Comparison of ENCODE assay signal across 33 mouse cellular contexts in genomic region chrX:101065245-101065644, GRCm38 (mm10). TPM values are rescaled to one million over a fixed set of nuclear protein-coding genes. Genes with fewer than 3 reads are reported as not detected.
DNase-seq lines count a peak whose midpoint lies in the region; ATAC-seq and TF ChIP-seq lines count a peak whose summit lies in the region.
"Had no signal": no experiment of that assay in that cellular context is flagged by ENCODE, and none has a peak within 500 bp of the region (broad histone marks: within the 10 kb centered on the region; RNA-seq: fewer than 3 reads in every experiment).

No protein-coding gene starts in this region.

- H3K4me3 ChIP-seq in forebrain, postnatal 0 days (ENCODE audit: low read depth, low read length) = no peak overlapping the region
- no peak overlapping the region for H3K4me3 ChIP-seq in forebrain, embryonic 15.5 days
- no peak overlapping the region for H3K4me3 ChIP-seq in hindbrain, embryonic 14.5 days (replicated peaks; ENCODE audit: low read length)
- H3K4me3 ChIP-seq: embryonic facial prominence, embryonic 10.5 days; embryonic facial prominence, embryonic 13.5 days; erythroblast, embryonic 14.5 days; heart, embryonic 12.5 days; heart, embryonic 15.5 days; hindbrain, embryonic 10.5 days; hindbrain, embryonic 13.5 days had no signal

- TF ChIP-seq CTCF in forebrain, postnatal 0 days (IDR thresholded peaks at IDR 0.05; ENCODE audit: low read depth) = no peak

- 52% methylated on average over 1 of the region's 1 CpGs for WGBS in forebrain, postnatal 0 days
- 69% methylated on average over 1 of the region's 1 CpGs for WGBS in forebrain, embryonic 15.5 days
- WGBS in hindbrain, embryonic 14.5 days = 81% methylated on average over 1 of the region's 1 CpGs

- no peaks in the 10 kb centered on the region for H3K9me3 ChIP-seq in forebrain, postnatal 0 days (ENCODE audit: low read length)
- no peaks in the 10 kb centered on the region for H3K9me3 ChIP-seq in forebrain, embryonic 15.5 days
- no peaks in the 10 kb centered on the region for H3K9me3 ChIP-seq in hindbrain, embryonic 14.5 days (ENCODE audit: control insufficient read depth, low read length)
- H3K9me3 ChIP-seq: embryonic facial prominence, embryonic 10.5 days; embryonic facial prominence, embryonic 13.5 days; heart, embryonic 12.5 days; heart, embryonic 15.5 days; hindbrain, embryonic 10.5 days; hindbrain, embryonic 13.5 days had no signal

- H3K4me2 ChIP-seq in forebrain, postnatal 0 days (ENCODE audit: low read depth) = no peak overlapping the region
- no peak overlapping the region for H3K4me2 ChIP-seq in forebrain, embryonic 15.5 days (replicated peaks)
- no peak overlapping the region for H3K4me2 ChIP-seq in hindbrain, embryonic 14.5 days (replicated peaks)
- H3K4me2 ChIP-seq: embryonic facial prominence, embryonic 13.5 days; heart, embryonic 12.5 days; heart, embryonic 15.5 days; hindbrain, embryonic 13.5 days had no signal

- H3K4me1 ChIP-seq in forebrain, postnatal 0 days (ENCODE audit: insufficient read depth) = no peaks in the 10 kb centered on the region
- H3K4me1 ChIP-seq in forebrain, embryonic 15.5 days = no peaks in the 10 kb centered on the region
- H3K4me1 ChIP-seq in hindbrain, embryonic 14.5 days (replicated peaks; ENCODE audit: control insufficient read depth, insufficient read depth, low read length) = no peaks in the 10 kb centered on the region
- H3K4me1 ChIP-seq: embryonic facial prominence, embryonic 10.5 days; embryonic facial prominence, embryonic 13.5 days; heart, embryonic 12.5 days; heart, embryonic 15.5 days; hindbrain, embryonic 10.5 days; hindbrain, embryonic 13.5 days had no signal

- no peak overlapping the region for H3K9ac ChIP-seq in forebrain, postnatal 0 days
- H3K9ac ChIP-seq in forebrain, embryonic 15.5 days (replicated peaks) = no peak overlapping the region
- no peak overlapping the region for H3K9ac ChIP-seq in hindbrain, embryonic 14.5 days
- H3K9ac ChIP-seq: embryonic facial prominence, embryonic 13.5 days; heart, embryonic 12.5 days; heart, embryonic 15.5 days; hindbrain, embryonic 13.5 days had no signal

- no peaks in the 10 kb centered on the region for H3K27me3 ChIP-seq in forebrain, postnatal 0 days (ENCODE audit: insufficient read depth, low read length)
- H3K27me3 ChIP-seq in forebrain, embryonic 15.5 days = no peaks in the 10 kb centered on the region
- no peaks in the 10 kb centered on the region for H3K27me3 ChIP-seq in hindbrain, embryonic 14.5 days (ENCODE audit: control insufficient read depth, insufficient read depth, low read length)
- H3K27me3 ChIP-seq: heart, embryonic 12.5 days; heart, embryonic 15.5 days; hindbrain, embryonic 13.5 days had no signal

- DNase-seq in forebrain, postnatal 0 days = peak; percentile 25
- peak; percentile 12 for DNase-seq in brain, adult 2 months (ENCODE audit: low read depth, low spot score)
- DNase-seq in brain, embryonic 18.5 days (ENCODE audit: low read depth, low spot score) = peak; percentile 6
- no peak for DNase-seq in hindbrain, embryonic 14.5 days (ENCODE audit: low spot score)
- DNase-seq in cerebellum, adult 11 months = no peak
- DNase-seq: adrenal gland, adult 8-10 months; adrenal gland, postnatal 36 days; cerebellum, adult 2 months; cerebellum, adult 9-11 months; cerebellum, postnatal 36 days; embryo, embryonic 11 days; gastrocnemius, postnatal 25 days; heart, adult 18-20 months; heart, postnatal 10 days; heart, postnatal 36 days; kidney, adult 18-20 months had no signal

- H3K36me3 ChIP-seq in forebrain, postnatal 0 days (ENCODE audit: insufficient read depth) = no peaks in the 10 kb centered on the region
- no peaks in the 10 kb centered on the region for H3K36me3 ChIP-seq in forebrain, embryonic 15.5 days
- no peaks in the 10 kb centered on the region for H3K36me3 ChIP-seq in hindbrain, embryonic 14.5 days (replicated peaks; ENCODE audit: control insufficient read depth, insufficient read depth)
- H3K36me3 ChIP-seq: embryonic facial prominence, embryonic 10.5 days; embryonic facial prominence, embryonic 13.5 days; heart, embryonic 12.5 days; heart, embryonic 15.5 days; hindbrain, embryonic 10.5 days; hindbrain, embryonic 13.5 days had no signal

- no peak; the same call in 1 of the 2 replicates for ATAC-seq in forebrain, postnatal 0 days
- no peak; the same call in 1 of the 2 replicates for ATAC-seq in forebrain, embryonic 15.5 days (replicated peaks)
- no peak for ATAC-seq in hindbrain, embryonic 14.5 days (ENCODE audit: low FRiP score)
- ATAC-seq: activated CD4-positive, CD25-positive, alpha-beta regulatory T cell, adult 4 months; CD4-positive, CD25-positive, alpha-beta regulatory T cell, adult 4 months; hindbrain, postnatal 0 days; inflammation-experienced regulatory T-cells, adult 6 months; intestine, embryonic 16.5 days had no signal

- H3K27ac ChIP-seq in forebrain, postnatal 0 days (ENCODE audit: low read depth, low read length) = no peak overlapping the region
- no peak overlapping the region for H3K27ac ChIP-seq in forebrain, embryonic 15.5 days (replicated peaks)
- H3K27ac ChIP-seq in hindbrain, embryonic 14.5 days = no peak overlapping the region
- H3K27ac ChIP-seq: embryonic facial prominence, embryonic 10.5 days; embryonic facial prominence, embryonic 13.5 days; heart, embryonic 15.5 days; hindbrain, embryonic 10.5 days; hindbrain, embryonic 13.5 days; hindbrain, postnatal 0 days had no signal

RNA-seq across cellular contexts. Expression of gene Tex11, which starts 5.8 kb away (rescaled TPM):
- 0.15 and 0.24 TPM in 2 replicates for total RNA-seq in forebrain, postnatal 0 days (2014; rRNA removed)
- polyA plus RNA-seq in forebrain, postnatal 0 days (2015; fragmentation: Nextera tagmentation; extraction: Ambion mirVana) = 0.05 and 0.11 TPM in 2 replicates
- polyA plus RNA-seq in forebrain, embryonic 15.5 days (2015; fragmentation: Nextera tagmentation; extraction: Ambion mirVana) = not detected in 2 replicates
- 0.17 TPM in 1 of 2 replicates, not detected in the other for polyA plus RNA-seq in hindbrain, embryonic 14.5 days (2014; fragmentation: Nextera tagmentation; extraction: Ambion mirVana)
- total RNA-seq: adrenal gland, adult 8-10 months; gastrocnemius, adult 8-10 months; gastrocnemius, postnatal 25 days; hindbrain, postnatal 0 days; MEL had no signal
- polyA plus RNA-seq: C2C12; CD4-positive, CD25-positive, alpha-beta regulatory T cell, adult 4 months; embryonic facial prominence, embryonic 10.5 days; erythroblast, embryonic 14.5 days; gonadal fat pad, adult 2 months; intestine, embryonic 16.5 days had no signal

RNA-seq across cellular contexts. Expression of gene Slc7a3, which starts 20.6 kb away (rescaled TPM):
- 14.8 and 22.7 TPM in 2 replicates for total RNA-seq in forebrain, postnatal 0 days (2014; rRNA removed)
- 10.9 and 18.3 TPM in 2 replicates for polyA plus RNA-seq in forebrain, postnatal 0 days (2015; fragmentation: Nextera tagmentation; extraction: Ambion mirVana)
- polyA plus RNA-seq in forebrain, embryonic 15.5 days (2015; fragmentation: Nextera tagmentation; extraction: Ambion mirVana) = 1.5 and 2.2 TPM in 2 replicates
- polyA plus RNA-seq in hindbrain, embryonic 14.5 days (2014; fragmentation: Nextera tagmentation; extraction: Ambion mirVana) = 3.8 and 6.7 TPM in 2 replicates
- total RNA-seq: gastrocnemius, adult 8-10 months; heart, adult 18-20 months; heart, postnatal 10 days; heart, postnatal 36 days had no signal
- polyA plus RNA-seq: activated CD4-positive, CD25-positive, alpha-beta regulatory T cell, adult 4 months had no signal

Comparison
In these comparisons a context has a peak if more than half of its experiments do, and no peak if none do; other contexts are left out.
1. DNase-seq: peak in forebrain, postnatal 0 days (single experiment), brain, adult 2 months (single experiment) and brain, embryonic 18.5 days (single experiment); none in hindbrain, embryonic 14.5 days (single experiment) and cerebellum, adult 11 months (single experiment).